Mouse (Mus musculus): ENCODE measurements around the gene Mei1. TPM values are rescaled to one million over a fixed set of nuclear protein-coding genes. Genes with fewer than 3 reads are reported as not detected.

The Mei1 gene
- not detected in 2 replicates for total RNA-seq (2014; fragmentation: Nextera tagmentation)
- not detected in 2 replicates for total RNA-seq (2017)

- no peak for ATAC-seq (replicated peaks; ENCODE audit: poor library complexity, severe bottlenecking)
These were observed at the start of gene Mei1 for GRCm38 (mm10) chr15:82069898-82070297. Gene Mei1, plus strand, starts transcription at chr15:82069996.

DNA sequence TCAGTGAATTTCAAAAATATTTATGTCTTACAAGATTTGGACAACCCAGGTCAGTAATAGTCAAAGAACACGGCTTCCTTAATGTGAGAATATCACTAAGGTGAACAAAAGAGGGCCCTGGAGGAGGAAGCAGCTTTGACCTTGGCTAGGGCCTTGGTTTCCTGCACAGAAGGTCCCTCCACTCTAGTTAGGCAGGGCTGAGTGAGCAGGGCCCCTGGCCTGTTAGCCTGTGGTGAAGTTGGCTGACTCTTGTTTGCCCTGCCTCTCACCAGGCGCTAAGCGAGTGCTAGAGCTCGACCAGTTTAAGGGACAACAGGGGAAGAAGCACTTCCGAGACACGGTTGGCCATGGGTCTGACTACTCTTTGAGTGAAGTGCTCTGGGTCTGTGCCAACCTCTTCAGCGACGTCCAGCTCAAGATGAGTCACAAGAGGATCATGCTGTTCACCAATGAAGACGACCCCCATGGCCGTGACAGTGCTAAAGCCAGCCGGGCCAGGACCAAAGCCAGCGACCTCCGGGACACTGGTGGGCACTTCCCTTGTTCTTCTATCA, 47.2 kb upstream of the Mei1 start:
- ATAC-seq (replicated peaks; ENCODE audit: poor library complexity, severe bottlenecking) = 0 out of 2 replicates have a peak, but pooled peaks have one; percentile 30

- ATAC-seq (replicated peaks; ENCODE audit: poor library complexity, severe bottlenecking) = no peak
These were observed 45.7 kb upstream of the Mei1 start for GRCm38 (mm10) chr15:82023965-82024635.

DNA sequence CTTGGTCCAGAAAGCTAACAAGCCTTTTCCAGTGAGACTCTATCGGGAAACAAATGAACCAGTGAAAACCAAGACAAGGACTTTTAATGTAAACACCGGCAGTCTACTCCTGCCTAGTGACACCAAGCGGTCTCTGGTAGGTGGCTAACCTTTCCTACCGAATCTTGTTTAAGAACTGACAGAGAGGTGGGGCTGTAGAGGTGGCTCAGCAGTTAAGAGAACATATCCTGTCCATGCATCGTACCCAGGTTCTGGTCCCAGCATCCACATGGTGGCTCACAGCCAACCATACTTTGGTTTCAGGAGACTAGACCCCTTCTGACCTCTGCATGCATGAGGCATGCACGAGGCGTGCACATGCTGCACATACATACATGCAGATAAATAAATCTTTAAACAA, 42.5 kb upstream of the Mei1 start:
- ATAC-seq (replicated peaks; ENCODE audit: poor library complexity, severe bottlenecking) = no peak

DNA sequence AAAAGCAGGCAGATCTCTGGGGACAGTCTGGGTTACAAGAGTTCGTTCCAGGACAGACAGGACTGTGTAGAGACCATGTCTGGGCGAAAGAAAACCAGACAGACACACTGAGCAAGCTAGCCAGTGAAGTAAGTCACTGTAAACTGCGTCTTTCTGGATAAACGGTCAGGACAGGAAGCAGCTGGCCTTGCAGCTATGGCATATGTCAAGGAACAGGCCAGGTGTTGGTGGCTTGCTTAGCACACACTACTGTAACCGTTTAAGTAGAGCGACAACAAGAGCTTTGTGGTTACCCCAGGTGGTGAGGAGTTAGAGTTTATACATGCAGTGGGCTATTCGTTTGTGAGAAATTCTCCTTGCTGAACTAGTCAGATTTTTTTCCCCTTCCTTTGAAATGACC, 42.1 kb upstream of the Mei1 start:
- no peak for ATAC-seq (replicated peaks; ENCODE audit: poor library complexity, severe bottlenecking)

DNA sequence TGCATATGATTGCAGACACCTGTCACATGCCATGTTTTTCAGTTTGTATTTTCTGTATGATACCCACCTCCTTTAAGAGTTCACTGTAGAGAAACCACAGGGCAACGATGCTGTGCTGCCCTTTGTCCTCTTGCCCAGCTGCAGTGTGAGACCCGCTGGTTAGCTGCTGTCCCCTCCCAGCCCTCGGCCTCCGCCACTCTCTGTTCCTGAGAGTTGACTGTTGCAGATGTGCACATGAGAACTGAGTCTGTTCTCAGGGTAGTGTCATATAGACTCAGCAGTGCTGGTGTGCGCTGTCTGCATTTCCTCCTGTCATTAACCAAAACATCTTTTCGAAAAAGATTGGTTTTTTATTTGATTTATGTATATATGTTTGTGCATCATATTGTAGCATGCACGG, 37.4 kb upstream of the Mei1 start:
- ATAC-seq (replicated peaks; ENCODE audit: poor library complexity, severe bottlenecking) = no peak

DNA sequence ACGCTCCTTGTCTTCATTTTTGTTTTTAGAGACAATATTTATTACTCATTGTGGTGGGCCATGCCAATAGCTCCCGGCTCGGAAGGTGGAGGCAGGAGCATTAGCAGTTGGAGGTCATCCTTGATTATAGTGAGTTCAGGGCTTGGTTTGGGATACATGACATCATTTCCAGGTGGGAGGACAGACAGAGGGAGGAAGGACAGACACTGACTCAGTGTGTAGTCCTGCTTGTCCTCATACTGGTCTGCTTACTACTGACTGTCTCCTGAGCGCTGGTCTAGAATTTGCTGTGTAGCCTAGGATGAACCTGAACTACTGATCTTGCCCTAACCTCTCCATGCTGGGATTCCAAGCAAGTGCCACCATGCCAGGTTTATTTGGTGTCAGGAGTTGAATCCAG, 36.0 kb upstream of the Mei1 start, which contains the start of gene Desi1:
Gene Desi1 (minus strand): TSS at position 101 of the 400 bp plus-strand sequence.
- ATAC-seq (replicated peaks; ENCODE audit: poor library complexity, severe bottlenecking) = no peak

- no peak for ATAC-seq (replicated peaks; ENCODE audit: poor library complexity, severe bottlenecking)
These were observed 33.7 kb upstream of the Mei1 start for GRCm38 (mm10) chr15:82035904-82036689.

GRCm38 (mm10) chr15:82040650-82041049, 29.1 kb upstream of the Mei1 start:
- ATAC-seq (replicated peaks; ENCODE audit: poor library complexity, severe bottlenecking) = peak; percentile 91

DNA sequence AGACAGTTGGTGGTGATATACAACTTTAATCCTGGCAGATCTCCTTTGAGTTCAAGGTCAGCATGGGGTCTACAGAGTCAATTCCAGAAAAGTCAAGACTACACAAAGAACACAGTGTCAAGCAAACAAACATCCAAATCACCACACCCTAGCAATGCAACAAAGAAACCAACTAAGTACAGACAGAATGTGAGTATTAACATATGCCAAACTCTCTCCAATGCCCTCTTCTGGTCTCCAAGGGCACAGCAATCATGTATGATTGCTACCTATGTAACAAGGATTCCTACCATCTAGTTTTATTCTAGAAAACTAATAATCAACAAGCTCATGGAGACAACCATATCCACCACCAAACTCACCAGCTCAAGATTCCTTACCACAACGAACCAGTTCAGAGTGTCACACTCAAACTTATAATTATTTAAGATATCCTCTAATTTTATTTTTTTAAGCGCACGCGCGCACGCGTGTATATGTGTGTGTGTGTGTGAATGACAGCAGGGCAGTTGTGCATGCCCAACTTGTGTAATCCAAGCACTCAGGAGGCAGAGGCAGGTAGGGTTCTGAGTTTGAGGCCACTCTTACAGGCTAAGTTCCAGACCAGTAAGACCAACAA, 25.5 kb upstream of the Mei1 start:
- ATAC-seq (replicated peaks; ENCODE audit: poor library complexity, severe bottlenecking) = no peak

DNA sequence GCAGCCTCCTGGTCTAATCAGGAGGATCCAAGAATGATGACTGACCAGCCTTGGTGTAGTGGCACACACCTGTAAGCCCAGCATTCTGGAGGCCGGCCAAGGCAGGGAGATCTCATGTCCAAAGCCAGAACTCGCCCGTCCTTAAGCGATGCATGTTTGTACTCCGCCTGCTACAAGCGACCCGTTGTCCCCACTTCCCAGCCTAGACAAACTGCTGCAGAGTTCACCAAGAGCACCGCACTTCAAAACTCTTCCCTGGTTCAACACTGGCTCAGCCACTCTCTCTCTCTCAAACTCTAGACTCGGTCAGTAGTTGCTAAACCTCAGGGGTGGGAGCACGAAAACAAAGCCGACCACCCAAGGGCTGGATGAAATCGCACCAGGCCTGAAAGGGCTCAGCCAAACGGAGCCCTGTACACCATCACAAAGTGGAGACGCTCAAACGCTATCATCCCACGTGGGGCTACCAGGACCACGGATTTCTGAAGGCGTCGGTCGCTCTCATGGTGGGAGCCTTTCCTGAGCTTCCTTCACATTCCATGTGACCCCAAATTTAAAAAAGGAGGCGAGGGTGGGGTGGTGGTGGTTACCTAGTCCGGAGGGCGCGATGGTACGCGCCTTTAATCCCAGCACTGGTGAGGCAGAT, 23.4 kb upstream of the Mei1 start:
- no peak for ATAC-seq (replicated peaks; ENCODE audit: poor library complexity, severe bottlenecking)

DNA sequence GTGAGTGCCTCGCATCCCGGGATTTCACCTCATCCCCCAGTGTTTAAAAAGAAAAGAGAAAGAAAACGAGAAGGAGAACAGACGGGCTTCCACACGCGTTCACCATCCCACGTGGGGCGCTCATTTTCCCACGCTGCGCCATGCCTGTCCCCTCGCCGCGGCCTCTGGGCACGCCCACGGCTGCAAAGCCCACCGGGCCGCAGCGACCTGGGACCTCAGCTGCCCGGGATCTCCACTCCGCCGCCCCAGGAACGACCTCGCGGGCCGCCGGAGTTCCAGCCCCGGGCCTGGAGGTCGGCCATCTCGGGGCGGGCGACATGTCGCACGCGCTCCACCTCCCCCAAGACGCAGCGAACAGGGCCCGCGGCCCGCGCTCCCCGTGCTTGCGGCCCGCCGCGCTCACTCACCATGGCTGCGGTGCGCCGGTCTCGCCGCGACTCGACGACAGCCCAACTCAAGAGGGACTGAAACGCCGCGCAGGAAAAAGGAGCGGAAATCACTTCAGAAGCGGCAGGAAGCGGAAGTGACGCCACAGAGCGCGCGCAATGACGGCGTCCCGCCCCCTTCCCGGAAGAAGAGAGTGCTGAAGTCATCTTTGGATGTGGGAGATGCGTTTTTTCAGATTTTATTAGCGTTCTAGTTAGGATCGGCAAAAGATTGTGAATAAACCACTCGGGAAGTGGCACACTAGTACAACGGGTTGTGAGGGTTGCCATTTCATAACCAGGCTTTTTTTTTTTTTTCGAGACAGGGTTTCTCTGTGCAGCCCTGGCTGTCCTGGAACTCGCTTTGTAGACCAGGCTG, 22.5 kb upstream of the Mei1 start, which contains the start of gene Snu13:
Gene Snu13 (minus strand): TSS at position 519 of the 804 bp plus-strand sequence.
- peak; percentile 87 for ATAC-seq (replicated peaks; ENCODE audit: poor library complexity, severe bottlenecking)

DNA sequence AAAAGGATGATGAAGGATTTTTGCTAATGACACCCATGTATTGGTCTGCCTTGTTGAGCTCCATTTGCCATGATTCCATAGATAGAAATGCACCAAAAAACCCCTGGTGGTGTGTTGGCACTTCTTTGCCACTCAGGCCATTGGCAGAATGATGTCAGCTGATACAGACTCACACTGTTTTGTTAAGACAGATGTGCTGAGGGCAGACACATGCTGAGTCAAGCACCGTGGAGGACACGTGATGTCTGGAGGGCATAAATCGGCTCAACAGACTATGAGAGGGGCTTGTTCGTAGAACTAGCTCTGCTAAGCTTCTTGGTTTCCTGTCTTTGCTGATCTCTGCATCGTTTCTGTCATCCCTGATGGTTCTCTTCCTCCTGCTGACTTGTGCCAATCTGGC, 17.3 kb upstream of the Mei1 start:
- no peak for ATAC-seq (replicated peaks; ENCODE audit: poor library complexity, severe bottlenecking)

DNA sequence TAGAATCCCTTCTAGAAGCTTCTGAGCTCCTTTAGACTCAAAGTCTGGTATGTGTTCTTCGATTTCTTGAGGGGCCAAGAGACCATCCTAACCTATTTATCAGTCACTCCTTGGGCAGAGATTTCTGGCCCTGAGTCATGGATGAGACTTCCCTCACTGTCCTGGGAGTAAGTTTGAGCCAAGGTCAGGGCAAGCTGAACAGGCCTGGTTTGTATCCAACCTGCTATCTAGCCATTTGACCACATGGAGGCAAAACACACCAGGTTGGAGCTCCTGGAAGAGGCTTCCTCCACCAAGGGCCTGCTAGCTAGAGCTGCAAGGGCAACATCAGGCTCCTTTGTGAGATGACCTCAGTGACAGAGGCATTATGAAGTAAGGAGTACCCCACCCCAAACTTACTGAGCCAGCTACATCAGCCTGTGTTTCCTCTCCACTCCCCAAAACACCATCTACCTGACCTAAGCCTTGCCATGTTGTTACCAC, 11.0 kb upstream of the Mei1 start, which contains the start of gene 4930407I10Rik:
Gene 4930407I10Rik (plus strand): TSS at position 433 of the 483 bp plus-strand sequence.
- ATAC-seq (replicated peaks; ENCODE audit: poor library complexity, severe bottlenecking) = no peak

DNA sequence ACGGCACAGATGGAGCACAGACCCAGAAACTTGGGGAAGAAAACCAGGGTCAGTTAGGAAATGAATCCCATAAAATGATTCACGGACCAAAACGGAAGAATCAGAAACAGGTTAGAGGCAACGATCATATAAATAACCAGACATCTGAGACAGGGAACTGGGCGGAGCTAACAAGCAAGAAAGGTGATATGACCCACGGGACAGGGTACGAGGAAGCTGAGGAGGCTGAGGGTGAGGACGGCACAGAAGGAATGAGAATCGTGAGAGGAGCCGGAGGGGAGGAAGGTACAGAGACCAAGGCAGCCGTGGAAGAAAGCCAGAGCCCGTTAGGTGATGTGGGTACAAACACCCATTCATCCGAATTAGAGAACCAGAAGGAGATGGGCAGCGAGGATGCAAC, 5.9 kb upstream of the Mei1 start:
- no peak for ATAC-seq (replicated peaks; ENCODE audit: poor library complexity, severe bottlenecking)

GRCm38 (mm10) chr15:82065511-82065910, 4.3 kb upstream of the Mei1 start:
- peak; percentile 44 for ATAC-seq (replicated peaks; ENCODE audit: poor library complexity, severe bottlenecking)

DNA sequence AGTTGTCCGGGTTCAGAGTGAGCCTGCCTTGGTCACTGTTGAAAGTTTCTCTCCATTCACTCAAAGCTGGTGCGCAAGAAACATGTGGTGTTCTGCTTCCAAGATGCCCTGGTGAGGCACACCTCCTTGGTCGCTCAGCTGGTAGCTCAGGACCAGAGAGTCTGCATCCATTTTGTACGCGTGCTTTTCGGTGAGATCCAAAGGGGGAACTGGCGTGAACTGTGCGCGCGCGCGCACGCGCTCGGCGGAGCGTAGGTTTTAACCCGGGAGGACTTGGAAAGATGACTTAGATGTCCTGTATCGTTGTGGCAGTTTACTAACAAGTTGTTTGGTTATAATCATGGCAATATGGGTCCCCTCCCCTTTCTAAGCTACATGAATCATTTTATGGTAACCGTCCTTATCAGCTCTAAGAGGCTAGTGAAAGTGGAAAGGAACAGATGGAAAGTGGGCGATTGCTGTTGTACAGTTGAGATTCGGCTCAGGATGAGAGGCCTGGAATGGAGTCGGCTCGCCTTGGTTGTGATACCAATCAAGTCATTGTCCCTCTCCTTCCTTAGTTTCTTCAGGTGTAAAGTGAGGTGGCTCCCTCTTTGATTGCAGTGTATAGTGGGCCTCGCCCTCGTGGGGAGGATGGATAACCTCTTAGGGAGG, 2.1 kb downstream of the Mei1 start:
- no peak for ATAC-seq (replicated peaks; ENCODE audit: poor library complexity, severe bottlenecking)

DNA sequence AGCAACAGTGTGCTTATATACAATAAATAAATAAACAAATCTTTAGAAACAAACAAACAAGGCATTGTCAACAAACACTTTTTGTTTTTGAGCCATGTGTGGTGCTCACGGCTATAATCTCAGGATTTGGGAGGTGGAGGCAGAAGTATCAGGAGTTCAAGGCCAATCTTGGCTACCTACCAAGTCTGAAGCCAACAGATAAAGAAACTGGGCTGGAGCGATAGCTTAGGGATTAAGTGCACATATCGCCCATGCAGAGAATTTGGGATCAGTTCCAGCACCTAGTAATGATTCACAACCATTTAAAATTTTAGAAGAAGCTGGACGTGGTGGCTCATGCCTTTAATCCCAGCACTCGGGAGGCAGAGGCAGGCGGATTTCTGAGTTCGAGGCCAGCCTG, 3.7 kb downstream of the Mei1 start:
- ATAC-seq (replicated peaks; ENCODE audit: poor library complexity, severe bottlenecking) = no peak

- no peak for ATAC-seq (replicated peaks; ENCODE audit: poor library complexity, severe bottlenecking)
These were observed 10.1 kb downstream of the Mei1 start for GRCm38 (mm10) chr15:82079883-82080282.
